Mouse (Mus musculus) kidney, postnatal 14 days (tissue): Measurements from ENCODE around the gene Prkag1.
A peak's percentile ranks its signal among the peaks of the same experiment; 100 is the strongest.

Source experiments
- DNase-seq: peaks from one replicate; pipeline ENCODE4 v3.0.0; 2022; ENCODE audit warnings: mixed read lengths

The Prkag1 gene

GRCm38 (mm10) chr15:98830736-98831683, at the start of gene Prkag1:
Gene Prkag1, minus strand, starts transcription at chr15:98831521.
- peak; percentile 98 for DNase-seq

GRCm38 (mm10) chr15:98877331-98877730, 46.0 kb upstream of the Prkag1 start:
- peak; percentile 82 for DNase-seq

- DNase-seq: peak; percentile 95
These were observed 40.9 kb upstream of the Prkag1 start for GRCm38 (mm10) chr15:98871916-98872888.

- DNase-seq: no peak
These were observed 40.0 kb upstream of the Prkag1 start, which contains the start of gene Kmt2d for GRCm38 (mm10) chr15:98871070-98871915. Gene Kmt2d, minus strand, starts transcription at chr15:98871204.

- DNase-seq: peak; percentile 55
These were observed 39.1 kb upstream of the Prkag1 start for GRCm38 (mm10) chr15:98870179-98871069.

GRCm38 (mm10) chr15:98869342-98870178, 38.2 kb upstream of the Prkag1 start:
- DNase-seq: no peak

GRCm38 (mm10) chr15:98868346-98869063, 37.2 kb upstream of the Prkag1 start:
- no peak for DNase-seq

GRCm38 (mm10) chr15:98867321-98867720, 36.0 kb upstream of the Prkag1 start:
- peak; percentile 72 for DNase-seq

- DNase-seq: no peak
These were observed 35.2 kb upstream of the Prkag1 start for GRCm38 (mm10) chr15:98866501-98866900.

GRCm38 (mm10) chr15:98865771-98866170, 34.5 kb upstream of the Prkag1 start:
- DNase-seq: no peak

GRCm38 (mm10) chr15:98864951-98865350, 33.6 kb upstream of the Prkag1 start:
- no peak for DNase-seq

GRCm38 (mm10) chr15:98863451-98863958, 32.2 kb upstream of the Prkag1 start:
- no peak for DNase-seq

GRCm38 (mm10) chr15:98861701-98862410, 30.5 kb upstream of the Prkag1 start:
- DNase-seq: no peak

GRCm38 (mm10) chr15:98860921-98861320, 29.6 kb upstream of the Prkag1 start:
- DNase-seq: no peak

- no peak for DNase-seq
These were observed 28.2 kb upstream of the Prkag1 start for GRCm38 (mm10) chr15:98859319-98860043.

GRCm38 (mm10) chr15:98854214-98854613, 22.9 kb upstream of the Prkag1 start:
- DNase-seq: no peak

GRCm38 (mm10) chr15:98853161-98853937, 22.0 kb upstream of the Prkag1 start:
- DNase-seq: no peak
